Mouse (Mus musculus): ENCODE results near the gene Lhx8.

- TF ChIP-seq POLR2A (IDR thresholded peaks at IDR 0.05; ENCODE audit: extremely low read depth, insufficient read depth, low read length) (no peak), CTCF (IDR thresholded peaks at IDR 0.05; ENCODE audit: low read depth, low read length) (no peak)
Measured at GRCm38 (mm10) chr3:154321921-154322574, 8.4 kb downstream of the Lhx8 start.

Measured in liver, adult 2 months (tissue).